Mouse (Mus musculus): Measurements from ENCODE around the gene Pirb. TPM values are rescaled to one million over a fixed set of nuclear protein-coding genes. Genes with fewer than 3 reads are reported as not detected.

The Pirb gene
- total RNA-seq, 4 experiments from 2014 or later, result 1.4 to 3.4 (median 1.6) TPM

- DNase-seq (ENCODE audit: low spot score), result no peak
Observed at GRCm38 (mm10) chr7:3692382-3692986, 27.7 kb downstream of the Pirb start, which contains the start of gene Tsen34. Gene Tsen34, plus strand, starts transcription at chr7:3692863.

- DNase-seq (ENCODE audit: low spot score), result no peak
Observed at GRCm38 (mm10) chr7:3691919-3692318, 28.3 kb downstream of the Pirb start.

DNA sequence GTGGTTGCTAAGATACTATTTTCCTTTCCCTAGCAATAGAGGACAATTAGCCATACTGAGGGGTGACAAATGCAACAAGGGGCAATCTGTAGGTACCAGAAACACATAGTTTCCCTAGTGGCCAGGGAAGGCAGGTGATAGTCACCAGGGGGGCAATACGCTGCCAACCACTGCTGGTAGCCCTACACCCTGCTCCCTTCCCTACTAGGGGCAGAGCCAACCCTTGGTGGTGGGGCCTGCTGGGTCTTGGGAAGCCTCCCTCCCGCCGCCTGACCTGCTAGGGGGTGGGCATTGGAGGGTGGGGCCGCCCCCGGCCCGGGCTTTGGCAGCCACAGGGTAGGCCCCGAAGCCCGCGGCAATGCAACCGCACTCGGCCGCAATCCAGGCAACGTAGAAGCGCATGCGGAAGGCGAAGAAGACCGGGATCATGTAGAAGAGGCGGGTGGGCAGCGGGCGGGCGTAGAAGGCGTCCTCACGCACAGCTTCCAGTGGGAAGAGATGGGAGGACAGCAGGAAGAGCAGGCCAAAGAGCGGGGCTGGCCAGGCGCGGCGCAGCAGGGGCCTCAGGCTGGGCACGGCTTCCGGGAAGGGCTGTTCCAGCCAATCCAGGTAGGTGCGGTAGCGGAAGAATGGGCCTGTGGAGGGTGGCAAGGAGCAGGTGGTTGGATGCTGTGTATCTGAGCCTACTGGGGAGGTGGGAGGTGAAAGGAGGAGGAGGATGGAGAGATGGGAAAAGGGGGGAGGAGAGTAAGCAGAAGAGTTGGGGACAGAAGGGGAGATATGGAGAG lies 34.6 kb downstream of the Pirb start:
- DNase-seq (ENCODE audit: low spot score), result no peak

DNA sequence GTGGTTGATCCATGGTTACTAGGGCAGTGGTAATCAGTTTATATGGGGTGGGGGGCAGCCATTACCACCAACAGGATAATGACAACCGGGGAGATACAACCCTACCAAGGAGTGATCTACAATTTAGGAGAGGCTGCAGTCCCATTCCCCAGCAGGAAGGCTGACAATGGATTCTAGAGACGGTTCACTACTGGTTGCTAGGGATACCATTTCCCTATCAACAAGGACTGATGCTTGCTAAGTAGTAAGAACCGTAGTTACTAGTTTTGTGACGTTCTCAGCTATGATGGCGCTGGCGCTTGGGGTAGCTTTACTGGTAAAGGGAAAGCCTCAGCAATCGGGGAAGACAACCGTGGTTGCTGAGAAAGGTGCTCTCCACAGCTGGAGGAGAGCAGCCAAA lies 35.5 kb downstream of the Pirb start:
- DNase-seq (ENCODE audit: low spot score), result no peak

- no peak for DNase-seq (ENCODE audit: low spot score)
Observed at GRCm38 (mm10) chr7:3683908-3684550, 36.2 kb downstream of the Pirb start.

GRCm38 (mm10) chr7:3677342-3677741 lies 42.8 kb downstream of the Pirb start, which contains the start of gene Tmc4:
Gene Tmc4, minus strand, starts transcription at chr7:3677553.
- DNase-seq (ENCODE audit: low spot score), result no peak

DNA sequence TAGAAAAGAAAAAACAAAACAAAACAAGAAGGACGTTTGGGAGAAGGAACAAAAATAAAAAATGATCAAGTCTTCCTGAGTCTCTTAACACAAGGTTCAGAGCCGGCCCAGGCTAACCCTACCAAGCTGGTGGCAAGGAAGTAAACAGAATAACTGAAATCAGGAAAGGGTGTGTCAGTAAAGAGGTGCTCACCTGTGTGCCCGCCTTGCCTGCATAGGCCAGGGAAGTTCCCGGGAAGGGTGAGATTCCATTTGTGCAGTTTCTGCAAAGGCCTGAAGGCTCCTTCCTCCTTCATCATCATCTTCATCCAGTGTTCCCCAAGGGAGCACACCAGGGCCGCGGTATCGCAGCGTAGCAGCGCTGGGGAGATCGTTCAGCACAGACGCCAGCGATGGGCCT lies 43.8 kb downstream of the Pirb start:
- no peak for DNase-seq (ENCODE audit: low spot score)

- no peak for DNase-seq (ENCODE audit: low spot score)
Observed at GRCm38 (mm10) chr7:3675228-3675548, 45.0 kb downstream of the Pirb start.

- peak; percentile 76 for DNase-seq (ENCODE audit: low spot score)
Observed at GRCm38 (mm10) chr7:3674507-3675227, 45.5 kb downstream of the Pirb start.

DNA sequence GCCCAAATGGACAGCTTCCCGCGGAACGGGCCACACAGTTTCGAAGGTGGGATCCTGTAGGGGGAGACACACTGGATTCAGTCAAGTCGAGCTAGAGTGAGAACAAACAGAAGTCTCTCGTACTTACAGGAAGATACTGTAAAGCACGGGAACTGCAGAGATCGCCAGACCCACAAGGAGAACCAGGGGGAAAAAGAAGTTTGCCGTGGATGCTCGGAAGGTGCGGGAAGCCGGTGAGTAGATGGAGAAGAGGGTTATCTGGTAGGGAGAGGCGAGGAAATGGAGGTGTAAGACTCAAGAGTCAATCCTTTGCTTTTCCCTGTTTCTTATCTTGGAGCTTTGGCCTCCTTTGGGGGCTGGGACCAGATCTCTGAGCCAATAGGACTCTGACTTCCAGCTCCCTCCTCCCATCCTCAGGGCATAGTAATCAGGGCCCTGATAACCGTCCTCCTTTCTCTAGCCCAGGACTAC lies 53.2 kb downstream of the Pirb start:
- no peak for DNase-seq (ENCODE audit: low spot score)

DNA sequence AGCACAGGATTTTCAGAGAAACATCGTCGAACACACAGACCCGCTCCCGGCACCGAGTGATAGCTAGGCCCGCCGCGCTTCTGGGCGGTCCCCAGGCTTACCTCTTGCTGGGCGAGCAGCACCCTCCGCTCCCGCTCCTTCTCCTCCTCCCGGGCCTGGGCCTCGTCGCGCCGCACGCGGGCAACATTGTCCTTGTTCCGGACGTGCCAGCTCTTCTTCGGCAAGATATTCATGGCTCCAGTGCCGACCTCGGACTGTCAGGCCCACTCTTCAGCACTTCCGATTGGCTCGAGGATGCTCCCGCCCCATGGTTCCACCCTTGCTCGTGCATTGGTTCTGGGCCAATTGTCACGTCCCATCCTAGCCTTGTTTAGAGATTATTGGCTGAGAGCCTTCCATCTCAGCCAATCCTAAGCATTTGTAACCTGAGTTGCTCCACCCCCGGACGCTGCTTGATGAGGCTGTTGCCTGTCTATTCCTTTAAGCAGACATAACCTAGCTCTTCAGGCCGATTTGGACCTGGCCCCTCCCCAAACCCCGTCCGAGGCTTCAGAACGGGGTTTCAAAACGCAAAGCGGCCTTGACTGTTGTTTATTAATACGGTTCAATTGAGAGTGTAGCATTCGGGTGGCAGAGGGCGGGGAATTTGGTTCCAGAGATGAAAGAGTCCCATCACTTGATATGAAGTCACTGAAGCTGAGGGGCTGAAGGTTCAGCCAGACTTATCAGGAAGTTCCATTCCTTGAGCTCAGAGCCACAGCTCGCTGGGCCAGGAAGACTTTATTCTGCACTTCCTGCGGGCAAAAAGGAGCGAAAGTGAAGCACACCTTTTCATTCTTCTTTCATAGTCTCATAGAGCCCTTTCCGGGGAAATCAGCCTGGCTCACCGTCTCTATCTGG lies 54.7 kb downstream of the Pirb start, which contains the start of gene Leng1:
Gene Leng1 (minus strand): TSS at position 626 of the 900 bp plus-strand sequence.
- peak; percentile 99 for DNase-seq (ENCODE audit: low spot score)

- no peak for DNase-seq (ENCODE audit: low spot score)
Observed at GRCm38 (mm10) chr7:3664524-3665214, 55.5 kb downstream of the Pirb start.

Other genes starting within 250 kb of the Pirb start
- gene Tarm1, start 217.8 kb downstream of the Pirb start, total RNA-seq (2022), result not detected
- gene Oscar, start 104.2 kb downstream of the Pirb start, total RNA-seq (2022), result under 1 TPM; 0.14 to 0.16 (median 0.15) TPM
- gene Ndufa3, start 103.0 kb downstream of the Pirb start, total RNA-seq (2022), result 1,000 to 10,000 TPM; 2,114 to 2,277 (median 2,237) TPM
- gene Tfpt, start 90.5 kb downstream of the Pirb start, total RNA-seq (2022), result 10 to 100 TPM; 17.4 to 22.9 (median 18.9) TPM
- gene Prpf31, start 90.4 kb downstream of the Pirb start, total RNA-seq (2022), result 10 to 100 TPM; 21.4 to 28.6 (median 25.2) TPM
- gene Cnot3, start 75.1 kb downstream of the Pirb start, total RNA-seq (2022), result 10 to 100 TPM; 19.5 to 26.0 (median 23.2) TPM
- gene Leng1, start 54.6 kb downstream of the Pirb start, total RNA-seq (2022), result 10 to 100 TPM; 10.4 to 12.8 (median 11.8) TPM
- gene Tmc4, start 42.8 kb downstream of the Pirb start, total RNA-seq (2022), result 1 to 10 TPM in 1 of 4 experiments, under 1 TPM in 3; 0.66 to 1.1 (median 0.80) TPM
- gene Tsen34, start 27.5 kb downstream of the Pirb start, total RNA-seq (2022), result 10 to 100 TPM; 65.3 to 88.1 (median 74.1) TPM
- gene Mboat7, start 26.9 kb downstream of the Pirb start, total RNA-seq (2022), result 10 to 100 TPM; 19.2 to 23.5 (median 22.3) TPM
- 100 to 1,000 TPM; 559 to 671 (median 596) TPM for gene Rps9, start 16.4 kb downstream of the Pirb start, total RNA-seq (2022)
- under 1 TPM in 2 of 4 experiments, not detected in 2; 0.22 to 0.75 TPM for gene Gm15448, start 105.3 kb upstream of the Pirb start, total RNA-seq (2022)
- under 1 TPM in 1 of 4 experiments, not detected in 3; 0.12 TPM for gene Pira2, start 124.7 kb upstream of the Pirb start, total RNA-seq (2022)
- under 1 TPM in 2 of 4 experiments, not detected in 2; 0.14 to 0.28 TPM for gene Gm14548, start 177.7 kb upstream of the Pirb start, total RNA-seq (2022)
- gene Lilra6, start 195.1 kb upstream of the Pirb start, total RNA-seq (2022), result under 1 TPM in 2 of 4 experiments, not detected in 2; 0.24 to 0.63 TPM

Measured in heart, adult 8-10 months (tissue).